Mouse (Mus musculus): ENCODE measurements around the gene Tmco5. TPM values are rescaled to one million over a fixed set of nuclear protein-coding genes. Genes with fewer than 3 reads are reported as not detected.
"Not testable (repeated sequence)": the region's sequence is repeated elsewhere in the genome, so short reads cannot be mapped to it uniquely, and the experiment has no call there.

The Tmco5 gene
- polyA plus RNA-seq, 1 experiment from 2014 or later, result not detected

GRCm38 (mm10) chr2:116934236-116934635 is 55.7 kb downstream of the Tmco5 start:
- not testable (repeated sequence) for H3K27me3 ChIP-seq (replicated peaks; ENCODE audit: control insufficient read depth, insufficient read depth, low read length); H3K4me1 ChIP-seq (ENCODE audit: control insufficient read depth, insufficient read depth, low read length); H3K4me3 ChIP-seq (ENCODE audit: low read depth, low read length); H3K9me3 ChIP-seq (ENCODE audit: control insufficient read depth, low read length); H3K36me3 ChIP-seq (ENCODE audit: control insufficient read depth, insufficient read depth, low read length); DNase-seq (ENCODE audit: low spot score); H3K4me2 ChIP-seq (ENCODE audit: low read depth, low read length); ATAC-seq (ENCODE audit: low read depth); H3K27ac ChIP-seq (replicated peaks; ENCODE audit: low read depth, low read length); H3K9ac ChIP-seq (ENCODE audit: low read depth, low read length)
- WGBS, result 100% methylated on average over 1 of the region's 1 CpGs

GRCm38 (mm10) chr2:116934776-116935175 is 56.3 kb downstream of the Tmco5 start:
- Histone ChIP-seq H3K36me3 (ENCODE audit: control insufficient read depth, insufficient read depth, low read length) (no peaks in the 10 kb centered on the region), H3K4me1 (ENCODE audit: control insufficient read depth, insufficient read depth, low read length) (no peaks in the 10 kb centered on the region), H3K27me3 (replicated peaks; ENCODE audit: control insufficient read depth, insufficient read depth, low read length) (no peaks in the 10 kb centered on the region), H3K9me3 (ENCODE audit: control insufficient read depth, low read length) (no peaks in the 10 kb centered on the region), H3K4me2 (ENCODE audit: low read depth, low read length) (no peak overlapping the region), H3K27ac (replicated peaks; ENCODE audit: low read depth, low read length) (no peak overlapping the region), H3K4me3 (ENCODE audit: low read depth, low read length) (no peak overlapping the region), H3K9ac (ENCODE audit: low read depth, low read length) (no peak overlapping the region)
- ATAC-seq (ENCODE audit: low read depth), result no peak
- no peak for DNase-seq (ENCODE audit: low spot score)

GRCm38 (mm10) chr2:116936371-116936770 is 57.9 kb downstream of the Tmco5 start:
- Histone ChIP-seq H3K27me3 (replicated peaks; ENCODE audit: control insufficient read depth, insufficient read depth, low read length) (no peaks in the 10 kb centered on the region), H3K36me3 (ENCODE audit: control insufficient read depth, insufficient read depth, low read length) (no peaks in the 10 kb centered on the region), H3K27ac (replicated peaks; ENCODE audit: low read depth, low read length) (no peak overlapping the region), H3K4me1 (ENCODE audit: control insufficient read depth, insufficient read depth, low read length) (no peaks in the 10 kb centered on the region), H3K4me3 (ENCODE audit: low read depth, low read length) (no peak overlapping the region), H3K9me3 (ENCODE audit: control insufficient read depth, low read length) (no peaks in the 10 kb centered on the region), H3K9ac (ENCODE audit: low read depth, low read length) (no peak overlapping the region), H3K4me2 (ENCODE audit: low read depth, low read length) (no peak overlapping the region)
- DNase-seq (ENCODE audit: low spot score) (no peak), ATAC-seq (ENCODE audit: low read depth) (no peak)
- 38% methylated on average over 2 of the region's 2 CpGs for WGBS

- Histone ChIP-seq H3K36me3 (ENCODE audit: control insufficient read depth, insufficient read depth, low read length) (no peaks in the 10 kb centered on the region), H3K4me1 (ENCODE audit: control insufficient read depth, insufficient read depth, low read length) (no peaks in the 10 kb centered on the region), H3K4me2 (ENCODE audit: low read depth, low read length) (no peak overlapping the region), H3K27ac (replicated peaks; ENCODE audit: low read depth, low read length) (no peak overlapping the region), H3K9ac (ENCODE audit: low read depth, low read length) (no peak overlapping the region), H3K9me3 (ENCODE audit: control insufficient read depth, low read length) (no peaks in the 10 kb centered on the region), H3K27me3 (replicated peaks; ENCODE audit: control insufficient read depth, insufficient read depth, low read length) (no peaks in the 10 kb centered on the region), H3K4me3 (ENCODE audit: low read depth, low read length) (no peak overlapping the region)
- 71% methylated on average over 1 of the region's 1 CpGs for WGBS
- DNase-seq (ENCODE audit: low spot score) (no peak), ATAC-seq (ENCODE audit: low read depth) (no peak)
These were observed 58.7 kb downstream of the Tmco5 start for GRCm38 (mm10) chr2:116937166-116937565.

GRCm38 (mm10) chr2:116941816-116942215 is 63.3 kb downstream of the Tmco5 start:
- H3K4me1 ChIP-seq (ENCODE audit: control insufficient read depth, insufficient read depth, low read length), result no peaks in the 10 kb centered on the region
- ATAC-seq (ENCODE audit: low read depth) (no peak), DNase-seq (ENCODE audit: low spot score) (no peak)
- no peak overlapping the region for H3K9ac ChIP-seq (ENCODE audit: low read depth, low read length)
- H3K27ac ChIP-seq (replicated peaks; ENCODE audit: low read depth, low read length), result no peak overlapping the region
- H3K36me3 ChIP-seq (ENCODE audit: control insufficient read depth, insufficient read depth, low read length), result no peaks in the 10 kb centered on the region
- H3K9me3 ChIP-seq (ENCODE audit: control insufficient read depth, low read length), result no peaks in the 10 kb centered on the region
- 86% methylated on average over 3 of the region's 3 CpGs for WGBS
- no peak overlapping the region for H3K4me3 ChIP-seq (ENCODE audit: low read depth, low read length)
- no peak overlapping the region for H3K4me2 ChIP-seq (ENCODE audit: low read depth, low read length)
- no peaks in the 10 kb centered on the region for H3K27me3 ChIP-seq (replicated peaks; ENCODE audit: control insufficient read depth, insufficient read depth, low read length)

Other genes with a start within 250 kb of the Tmco5 start
- gene Spred1, start 242.7 kb downstream of the Tmco5 start, polyA plus RNA-seq (2014; fragmentation: Nextera tagmentation; extraction: Ambion mirVana), result 26.6 and 27.5 TPM in 2 replicates

Measured in embryonic facial prominence, embryonic 14.5 days (tissue).